Mouse (Mus musculus) B cell, adult 2 months (primary cell): ENCODE measurements around the gene Susd1.

Experiments
- DNase-seq, 2 experiments: peaks; one replicate each; pipeline ENCODE4 v3.0.0; 2022

Susd1 gene

GRCm38 (mm10) chr4:59429128-59429527 lies 9.3 kb downstream of the Susd1 start:
- no peak for DNase-seq

GRCm38 (mm10) chr4:59426429-59426828 lies 12.0 kb downstream of the Susd1 start:
- no peak for DNase-seq

GRCm38 (mm10) chr4:59422808-59423207 lies 15.6 kb downstream of the Susd1 start:
- DNase-seq = no peak

GRCm38 (mm10) chr4:59422025-59422783 lies 16.2 kb downstream of the Susd1 start:
- no peak for DNase-seq

GRCm38 (mm10) chr4:59421369-59421746 lies 17.1 kb downstream of the Susd1 start:
- no peak for DNase-seq

- DNase-seq = no peak
These were observed 17.6 kb downstream of the Susd1 start for GRCm38 (mm10) chr4:59420695-59421368.

GRCm38 (mm10) chr4:59419211-59419610 lies 19.2 kb downstream of the Susd1 start:
- DNase-seq = no peak

GRCm38 (mm10) chr4:59413428-59413827 lies 25.0 kb downstream of the Susd1 start:
- DNase-seq = no peak

- DNase-seq = no peak
These were observed 27.3 kb downstream of the Susd1 start for GRCm38 (mm10) chr4:59411153-59411552.

- DNase-seq = peak; percentile 5 to 19
These were observed 30.7 kb downstream of the Susd1 start for GRCm38 (mm10) chr4:59407766-59408165.

GRCm38 (mm10) chr4:59404375-59404774 lies 34.1 kb downstream of the Susd1 start:
- no peak for DNase-seq

- DNase-seq = no peak
These were observed 37.5 kb downstream of the Susd1 start for GRCm38 (mm10) chr4:59400931-59401330.

GRCm38 (mm10) chr4:59399343-59399742 lies 39.1 kb downstream of the Susd1 start:
- DNase-seq = no peak

GRCm38 (mm10) chr4:59395528-59395927 lies 42.9 kb downstream of the Susd1 start:
- no peak for DNase-seq

- DNase-seq = no peak
These were observed 44.3 kb downstream of the Susd1 start for GRCm38 (mm10) chr4:59394155-59394554.

- DNase-seq = no peak
These were observed 49.9 kb downstream of the Susd1 start for GRCm38 (mm10) chr4:59388447-59389030.

GRCm38 (mm10) chr4:59387387-59388210 lies 50.8 kb downstream of the Susd1 start:
- DNase-seq = no peak

GRCm38 (mm10) chr4:59385254-59385895 lies 53.1 kb downstream of the Susd1 start:
- DNase-seq = no peak

- DNase-seq = no peak
These were observed 54.6 kb downstream of the Susd1 start for GRCm38 (mm10) chr4:59383791-59384190.

- DNase-seq = no peak
These were observed 56.3 kb downstream of the Susd1 start for GRCm38 (mm10) chr4:59382131-59382530.

GRCm38 (mm10) chr4:59381007-59381743 lies 57.3 kb downstream of the Susd1 start:
- no peak for DNase-seq

GRCm38 (mm10) chr4:59380478-59380877 lies 58.0 kb downstream of the Susd1 start:
- no peak for DNase-seq
